Mouse (Mus musculus): ENCODE results near the gene Klhl10. TPM values are rescaled to one million over a fixed set of nuclear protein-coding genes. Genes with fewer than 3 reads are reported as not detected.

Klhl10 gene
- polyA plus RNA-seq, 1 experiment from 2014 or later = 0.94 TPM

Small RNA genes lying within 50 kb of the gene (microRNA-seq; reads per million reads assigned to microRNA genes)
- gene Gm27374 (not detected), gene Mir7116 (not detected)

Other genes starting within 250 kb of the Klhl10 start
- gene Krt9, start 248.7 kb upstream of the Klhl10 start, polyA plus RNA-seq (2016; fragmentation: Nextera tagmentation; extraction: Ambion mirVana) = 0.08 TPM in 1 of 2 replicates, not detected in the other
- gene Krt14, start 234.4 kb upstream of the Klhl10 start, polyA plus RNA-seq (2016; fragmentation: Nextera tagmentation; extraction: Ambion mirVana) = 10.2 and 12.3 TPM in 2 replicates
- not detected in 2 replicates for gene Krt16, start 193.0 kb upstream of the Klhl10 start, polyA plus RNA-seq (2016; fragmentation: Nextera tagmentation; extraction: Ambion mirVana)
- 3.1 and 3.2 TPM in 2 replicates for gene Krt17, start 180.9 kb upstream of the Klhl10 start, polyA plus RNA-seq (2016; fragmentation: Nextera tagmentation; extraction: Ambion mirVana)
- gene Krt42, start 172.0 kb upstream of the Klhl10 start, polyA plus RNA-seq (2016; fragmentation: Nextera tagmentation; extraction: Ambion mirVana) = not detected in 2 replicates
- 1,343 and 1,447 TPM in 2 replicates for gene Eif1, start 122.0 kb upstream of the Klhl10 start, polyA plus RNA-seq (2016; fragmentation: Nextera tagmentation; extraction: Ambion mirVana)
- gene Gast, start 107.5 kb upstream of the Klhl10 start, polyA plus RNA-seq (2016; fragmentation: Nextera tagmentation; extraction: Ambion mirVana) = 0.89 TPM in 1 of 2 replicates, not detected in the other
- 53.7 and 58.0 TPM in 2 replicates for gene Hap1, start 85.8 kb upstream of the Klhl10 start, polyA plus RNA-seq (2016; fragmentation: Nextera tagmentation; extraction: Ambion mirVana)
- gene Jup, start 44.2 kb upstream of the Klhl10 start, polyA plus RNA-seq (2016; fragmentation: Nextera tagmentation; extraction: Ambion mirVana) = 64.0 and 64.6 TPM in 2 replicates
- gene P3h4, start 27.1 kb upstream of the Klhl10 start, polyA plus RNA-seq (2016; fragmentation: Nextera tagmentation; extraction: Ambion mirVana) = 34.3 and 35.9 TPM in 2 replicates
- gene Fkbp10, start 26.2 kb upstream of the Klhl10 start, polyA plus RNA-seq (2016; fragmentation: Nextera tagmentation; extraction: Ambion mirVana) = 72.5 and 75.6 TPM in 2 replicates
- gene Nt5c3b, start 109 bp upstream of the Klhl10 start, polyA plus RNA-seq (2016; fragmentation: Nextera tagmentation; extraction: Ambion mirVana) = 101 and 112 TPM in 2 replicates
- 13.7 and 14.8 TPM in 2 replicates for gene Klhl11, start 30.8 kb downstream of the Klhl10 start, polyA plus RNA-seq (2016; fragmentation: Nextera tagmentation; extraction: Ambion mirVana)
- gene Acly, start 86.1 kb downstream of the Klhl10 start, polyA plus RNA-seq (2016; fragmentation: Nextera tagmentation; extraction: Ambion mirVana) = 348 and 359 TPM in 2 replicates
- 2.7 and 3.2 TPM in 2 replicates for gene Ttc25, start 103.7 kb downstream of the Klhl10 start, polyA plus RNA-seq (2016; fragmentation: Nextera tagmentation; extraction: Ambion mirVana)
- gene Cnp, start 133.0 kb downstream of the Klhl10 start, polyA plus RNA-seq (2016; fragmentation: Nextera tagmentation; extraction: Ambion mirVana) = 29.1 and 29.2 TPM in 2 replicates
- 101 and 109 TPM in 2 replicates for gene Nkiras2, start 177.3 kb downstream of the Klhl10 start, polyA plus RNA-seq (2016; fragmentation: Nextera tagmentation; extraction: Ambion mirVana)
- 307 and 311 TPM in 2 replicates for gene Dnajc7, start 178.3 kb downstream of the Klhl10 start, polyA plus RNA-seq (2016; fragmentation: Nextera tagmentation; extraction: Ambion mirVana)

Measured in hindbrain, embryonic 12.5 days (tissue).